Mouse (Mus musculus) MEL (cell line): Measurements from ENCODE around the gene Homez. TPM values are rescaled to one million over a fixed set of nuclear protein-coding genes. Genes with fewer than 3 reads are reported as not detected.

Source experiments
- DNase-seq: peaks from one replicate; pipeline ENCODE4 v3.0.0; 2011; ENCODE audit warnings: low read depth, low spot score
- H3K27ac ChIP-seq: 2 replicates; pipeline ENCODE4 v1.5.1; 2012; ENCODE audit warnings: low read depth, mild to moderate bottlenecking, control low read depth, low read length, moderate library complexity; ENCODE audit not compliant: control insufficient read depth
- H3K27me3 ChIP-seq, 2 experiments: fragments of 150-350 bp in 1 of 2; sonication (generic) in 1 of 2; 2 replicates each; pipeline ENCODE4 v1.6.1; 2012; ENCODE audit warnings: low read length in 2 of 2, mild to moderate bottlenecking in 2 of 2, improper control_type of control experiment in 1 of 2, moderate library complexity in 1 of 2; ENCODE audit not compliant: insufficient read depth in 2 of 2, control insufficient read depth in 1 of 2
- H3K36me3 ChIP-seq, 2 experiments: 2 replicates each; pipeline ENCODE4 v1.6.1; 2012 to 2014; ENCODE audit warnings: low read length in 2 of 2, improper control_type of control experiment in 1 of 2, inconsistent platforms in 1 of 2, mild to moderate bottlenecking in 1 of 2; ENCODE audit not compliant: insufficient read depth in 2 of 2, control insufficient read depth in 1 of 2
- H3K4me1 ChIP-seq, 2 experiments: fragments of 150-350 bp in 1 of 2; sonication (generic) in 1 of 2; 2 replicates each; pipeline ENCODE4 v1.6.1; 2012; ENCODE audit warnings: low read length in 2 of 2, improper control_type of control experiment in 1 of 2, mild to moderate bottlenecking in 1 of 2; ENCODE audit not compliant: insufficient read depth in 2 of 2, control insufficient read depth in 1 of 2
- H3K4me3 ChIP-seq, 2 experiments: fragments of 150-350 bp in 1 of 2; sonication (generic) in 1 of 2; 2 replicates each; pipeline ENCODE4 v1.5.1; 2012; ENCODE audit warnings: low read depth in 2 of 2, low read length in 2 of 2, mild to moderate bottlenecking in 2 of 2, moderate library complexity in 2 of 2, control low read depth in 1 of 2, improper control_type of control experiment in 1 of 2; ENCODE audit not compliant: control insufficient read depth in 1 of 2, insufficient read depth in 1 of 2
- H3K79me2 ChIP-seq: 2 replicates; pipeline ENCODE4 v1.6.1; 2012; ENCODE audit warnings: mild to moderate bottlenecking, low read length, moderate library complexity; ENCODE audit not compliant: control insufficient read depth, poor library complexity, insufficient read depth
- H3K9ac ChIP-seq: 2 replicates; pipeline ENCODE4 v1.6.1; 2012; ENCODE audit warnings: low read depth, mild to moderate bottlenecking, control low read depth, low read length, moderate library complexity; ENCODE audit not compliant: control insufficient read depth, poor library complexity, severe bottlenecking
- H3K9me3 ChIP-seq: fragments of 150-350 bp; sonication (generic); replicated peaks from 2 replicates; pipeline ENCODE4 v1.6.1; 2012; ENCODE audit warnings: mild to moderate bottlenecking, low read length, improper control_type of control experiment, moderate library complexity; ENCODE audit not compliant: insufficient read depth
- E2F4 ChIP-seq: IDR thresholded peaks from 2 replicates; pipeline ENCODE4 v1.6.1; 2011; ENCODE audit warnings: low read depth, low read length, improper control_type of control experiment, borderline replicate concordance
- ELF1 ChIP-seq: IDR thresholded peaks from 2 replicates; pipeline ENCODE4 v1.6.1; 2014; ENCODE audit warnings: low read depth, mild to moderate bottlenecking, inconsistent platforms, low read length, improper control_type of control experiment, moderate library complexity
- KAT2A ChIP-seq: conservative IDR thresholded peaks from 2 replicates; pipeline ENCODE4 v1.6.1; 2012; ENCODE audit warnings: low read depth, low read length, improper control_type of control experiment, inconsistent platforms
- MAX ChIP-seq: IDR thresholded peaks from 2 replicates; pipeline ENCODE4 v1.6.1; 2011; ENCODE audit warnings: low read length, improper control_type of control experiment
- MXI1 ChIP-seq: IDR thresholded peaks from 2 replicates; pipeline ENCODE4 v1.6.1; 2011; ENCODE audit warnings: mild to moderate bottlenecking, low read depth, low read length, improper control_type of control experiment
- NRF1 ChIP-seq: IDR thresholded peaks from 2 replicates; pipeline ENCODE4 v1.6.1; 2014; ENCODE audit warnings: low read depth, mild to moderate bottlenecking, inconsistent platforms, low read length, improper control_type of control experiment, moderate library complexity; ENCODE audit not compliant: poor library complexity, insufficient read depth, severe bottlenecking
- POLR2AphosphoS5 ChIP-seq: IDR thresholded peaks from 2 replicates; pipeline ENCODE4 v1.6.1; 2012; ENCODE audit warnings: low read depth, borderline replicate concordance, mild to moderate bottlenecking, inconsistent platforms, low read length, moderate library complexity, mixed read lengths
- SIN3A ChIP-seq: IDR thresholded peaks from 2 replicates; pipeline ENCODE4 v1.6.1; 2012; ENCODE audit warnings: low read length, improper control_type of control experiment, inconsistent platforms
- ZKSCAN1 ChIP-seq: IDR thresholded peaks from 2 replicates; pipeline ENCODE4 v1.6.1; 2012; ENCODE audit warnings: low read depth, mild to moderate bottlenecking, inconsistent platforms, low read length, improper control_type of control experiment, moderate library complexity
- polyA plus RNA-seq, 2 experiments: library from polyadenylated mRNA; stranded (reverse) in 1 of 2; unstranded in 1 of 2; fragments of >175 nt in 1 of 2; fragments of >200 nt in 1 of 2; gene quantifications; 2 replicates each; pipeline versions ENCODE4 v1.2.1 to v1.2.4; 2012; ENCODE audit warnings: low replicate concordance in 2 of 2, low read depth in 1 of 2; ENCODE audit not compliant: insufficient read length in 2 of 2, insufficient read depth in 1 of 2, missing spikeins in 1 of 2
- total RNA-seq: library from RNA; depleted of rRNA; stranded (reverse); fragments of 300-350 nt; gene quantifications from 2 replicates; pipeline ENCODE4 v1.2.3, GENCODE M21; 2012; rRNA removed

Homez gene
- total and polyA plus RNA-seq, 3 experiments = 4.9 to 8.5 TPM; not detected in 1

- no peak for DNase-seq
- no peak for TF ChIP-seq MAX
- no peak for TF ChIP-seq MXI1
- TF ChIP-seq KAT2A = no peak
- no peak for TF ChIP-seq ELF1
- TF ChIP-seq ZKSCAN1 = no peak
- TF ChIP-seq NRF1 = no peak
- TF ChIP-seq SIN3A = no peak
- no peak for TF ChIP-seq POLR2AphosphoS5
- no peak for TF ChIP-seq E2F4
- TF ChIP-seq, all 39 proteins: peak for 0
- H3K4me3 ChIP-seq = no peak overlapping the region
- no peak overlapping the region for H3K9ac ChIP-seq
- no peaks in the 10 kb centered on the region for H3K9me3 ChIP-seq
- H3K27ac ChIP-seq = no peak overlapping the region
- no peaks in the 10 kb centered on the region for H3K27me3 ChIP-seq
- H3K36me3 ChIP-seq = peaks cover 0 to 10% of the 10 kb centered on the region in 2 experiments; a peak in 2 of 4 replicates
- H3K79me2 ChIP-seq = no peaks in the 10 kb centered on the region
- H3K4me1 ChIP-seq = peaks cover 14 to 15% of the 10 kb centered on the region in 2 experiments
Observed at GRCm38 (mm10) chr14:54806124-54806523, 64.6 kb downstream of the Homez start.

Other genes starting within 250 kb of the Homez start
- gene Psmb11, start 249.5 kb downstream of the Homez start, total RNA-seq = not detected in 2 replicates
- under 1 TPM in 1 of 2 experiments, not detected in 1; 0.06 TPM for gene Psmb11, start 249.5 kb downstream of the Homez start, polyA plus RNA-seq
- gene Gm17606, start 230.0 kb downstream of the Homez start, total RNA-seq = not detected in 2 replicates
- under 1 TPM in 1 of 2 experiments, not detected in 1; 0.99 TPM for gene Gm17606, start 230.0 kb downstream of the Homez start, polyA plus RNA-seq
- gene Cdh24, start 229.6 kb downstream of the Homez start, total RNA-seq = 0.89 and 0.92 TPM in 2 replicates
- gene Cdh24, start 229.6 kb downstream of the Homez start, polyA plus RNA-seq = 1 to 10 TPM in 1 of 2 experiments, not detected in 1; 5.8 TPM
- 44.2 and 47.0 TPM in 2 replicates for gene 1700123O20Rik, start 184.7 kb downstream of the Homez start, total RNA-seq
- gene 1700123O20Rik, start 184.7 kb downstream of the Homez start, polyA plus RNA-seq = 10 to 100 TPM in 1 of 2 experiments, not detected in 1; 72.8 TPM
- 110 and 115 TPM in 2 replicates for gene Acin1, start 184.0 kb downstream of the Homez start, total RNA-seq
- 100 to 1,000 TPM; 103 to 248 TPM for gene Acin1, start 184.0 kb downstream of the Homez start, polyA plus RNA-seq
- gene Gm29776, start 172.1 kb downstream of the Homez start, total RNA-seq = not detected in 2 replicates
- not detected for gene Gm29776, start 172.1 kb downstream of the Homez start, polyA plus RNA-seq
- gene Cebpe, start 158.8 kb downstream of the Homez start, total RNA-seq = not detected in 2 replicates
- under 1 TPM in 1 of 2 experiments, not detected in 1; 0.32 TPM for gene Cebpe, start 158.8 kb downstream of the Homez start, polyA plus RNA-seq
- 0.07 and 0.08 TPM in 2 replicates for gene Slc7a8, start 89.0 kb downstream of the Homez start, total RNA-seq
- under 1 TPM in 1 of 2 experiments, not detected in 1; 0.29 TPM for gene Slc7a8, start 89.0 kb downstream of the Homez start, polyA plus RNA-seq
- gene Rnf212b, start 56.8 kb downstream of the Homez start, total RNA-seq = not detected in 2 replicates
- not detected for gene Rnf212b, start 56.8 kb downstream of the Homez start, polyA plus RNA-seq
- gene Ppp1r3e, start 6.6 kb upstream of the Homez start, total RNA-seq = 0.56 and 0.73 TPM in 2 replicates
- gene Ppp1r3e, start 6.6 kb upstream of the Homez start, polyA plus RNA-seq = 1 to 10 TPM in 1 of 2 experiments, not detected in 1; 1.2 TPM
- 10.5 and 12.5 TPM in 2 replicates for gene Bcl2l2, start 12.4 kb upstream of the Homez start, total RNA-seq
- 10 to 100 TPM in 1 of 2 experiments, not detected in 1; 18.8 TPM for gene Bcl2l2, start 12.4 kb upstream of the Homez start, polyA plus RNA-seq
- 0.58 and 0.88 TPM in 2 replicates for gene Gm20521, start 12.5 kb upstream of the Homez start, total RNA-seq
- 1 to 10 TPM in 1 of 2 experiments, not detected in 1; 3.4 TPM for gene Gm20521, start 12.5 kb upstream of the Homez start, polyA plus RNA-seq
- 82.3 and 85.8 TPM in 2 replicates for gene Pabpn1, start 21.5 kb upstream of the Homez start, total RNA-seq
- 100 to 1,000 TPM in 1 of 2 experiments, not detected in 1; 393 TPM for gene Pabpn1, start 21.5 kb upstream of the Homez start, polyA plus RNA-seq
- gene Slc22a17, start 42.2 kb upstream of the Homez start, total RNA-seq = 0.13 and 0.31 TPM in 2 replicates
- 1 to 10 TPM in 1 of 2 experiments, not detected in 1; 1.1 TPM for gene Slc22a17, start 42.2 kb upstream of the Homez start, polyA plus RNA-seq
- not detected in 2 replicates for gene Efs, start 55.2 kb upstream of the Homez start, total RNA-seq
- not detected for gene Efs, start 55.2 kb upstream of the Homez start, polyA plus RNA-seq
- gene Il25, start 61.7 kb upstream of the Homez start, total RNA-seq = not detected in 2 replicates
- gene Il25, start 61.7 kb upstream of the Homez start, polyA plus RNA-seq = not detected
- gene Cmtm5, start 65.3 kb upstream of the Homez start, total RNA-seq = not detected in 2 replicates
- gene Cmtm5, start 65.3 kb upstream of the Homez start, polyA plus RNA-seq = not detected
- gene Myh6, start 96.0 kb upstream of the Homez start, total RNA-seq = not detected in 2 replicates
- not detected for gene Myh6, start 96.0 kb upstream of the Homez start, polyA plus RNA-seq
- gene Gm17428, start 106.0 kb upstream of the Homez start, total RNA-seq = not detected in 2 replicates
- gene Gm17428, start 106.0 kb upstream of the Homez start, polyA plus RNA-seq = not detected
- gene Myh7, start 123.7 kb upstream of the Homez start, total RNA-seq = not detected in 2 replicates
- gene Myh7, start 123.7 kb upstream of the Homez start, polyA plus RNA-seq = not detected
- gene Ngdn, start 144.5 kb upstream of the Homez start, total RNA-seq = 138 and 148 TPM in 2 replicates
- gene Ngdn, start 144.5 kb upstream of the Homez start, polyA plus RNA-seq = 100 to 1,000 TPM in 1 of 2 experiments, not detected in 1; 140 TPM
- 0.42 TPM in 2 replicates for gene Zfhx2, start 221.4 kb upstream of the Homez start, total RNA-seq
- gene Zfhx2, start 221.4 kb upstream of the Homez start, polyA plus RNA-seq = 1 to 10 TPM in 1 of 2 experiments, not detected in 1; 3.2 TPM
- gene Thtpa, start 223.8 kb upstream of the Homez start, total RNA-seq = 8.7 and 9.0 TPM in 2 replicates
- gene Thtpa, start 223.8 kb upstream of the Homez start, polyA plus RNA-seq = 10 to 100 TPM in 1 of 2 experiments, not detected in 1; 13.2 TPM
- gene Ap1g2, start 235.6 kb upstream of the Homez start, total RNA-seq = 12.5 and 12.6 TPM in 2 replicates
- gene Ap1g2, start 235.6 kb upstream of the Homez start, polyA plus RNA-seq = 10 to 100 TPM in 1 of 2 experiments, not detected in 1; 47.9 TPM
- gene Jph4, start 246.0 kb upstream of the Homez start, total RNA-seq = not detected in 2 replicates
- not detected for gene Jph4, start 246.0 kb upstream of the Homez start, polyA plus RNA-seq